ENCODE assay signal across 8 mouse cellular contexts in the genomic region with DNA sequence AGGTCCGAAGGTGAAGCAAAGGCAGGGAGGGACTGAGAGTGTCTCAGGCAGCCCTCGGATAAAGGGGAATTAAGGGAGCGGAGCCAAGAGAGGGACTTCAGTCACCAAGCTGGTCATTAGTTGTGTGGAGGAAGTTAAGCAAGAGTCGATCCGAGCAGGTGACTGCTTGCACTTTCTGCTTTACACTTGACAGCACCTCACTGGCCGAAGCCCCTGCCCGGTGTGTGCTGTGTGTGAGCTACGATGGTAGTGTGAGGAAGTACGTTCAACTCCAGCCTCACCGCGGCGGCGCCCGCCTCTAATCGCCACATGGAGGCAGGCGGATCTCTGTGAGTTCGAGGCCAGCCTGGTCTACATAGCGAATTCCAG. TPM values are rescaled to one million over a fixed set of nuclear protein-coding genes. Genes with fewer than 3 reads are reported as not detected.
DNase-seq lines count a peak whose midpoint lies in the region; ATAC-seq and TF ChIP-seq lines count a peak whose summit lies in the region.

No protein-coding gene starts in this region.

- peak overlapping the region; percentile 79 for H3K4me2 ChIP-seq in hindbrain, embryonic 16.5 days (ENCODE audit: low read length)

- under 1% methylated on average over 18 of the region's 18 CpGs for WGBS in spleen, adult 2 months
- WGBS in hindbrain, embryonic 16.5 days: under 1% methylated on average over 18 of the region's 18 CpGs

- ATAC-seq in hindbrain, embryonic 16.5 days: peak; percentile 7; the same call in 1 of the 2 replicates
- peak; percentile 62 for ATAC-seq in megakaryocyte progenitor cell, adult 5-6 weeks (replicated peaks; ENCODE audit: poor library complexity)

- TF ChIP-seq CTCF in spleen, adult 2 months (IDR thresholded peaks at IDR 0.05; ENCODE audit: extremely low read depth, insufficient read depth, insufficient read length, insufficient replicate concordance): no peak

- no peaks in the 10 kb centered on the region for H3K36me3 ChIP-seq in spleen, adult 2 months (ENCODE audit: control insufficient read depth, insufficient read depth, low read length)
- no peaks in the 10 kb centered on the region for H3K36me3 ChIP-seq in hindbrain, embryonic 16.5 days (ENCODE audit: control insufficient read depth, insufficient read depth, low read length)

- no peaks in the 10 kb centered on the region for H3K9me3 ChIP-seq in hindbrain, embryonic 16.5 days (ENCODE audit: control insufficient read depth, low read length)

- H3K4me3 ChIP-seq in spleen, adult 2 months (ENCODE audit: extremely low read depth, insufficient read depth, insufficient read length): peak overlapping the region; percentile 82
- H3K4me3 ChIP-seq in hindbrain, embryonic 16.5 days (ENCODE audit: low read length): peak overlapping the region; percentile 82

- H3K27ac ChIP-seq in spleen, adult 2 months (ENCODE audit: insufficient read depth, low read length): peak overlapping the region; percentile 87
- peak overlapping the region; percentile 99 for H3K27ac ChIP-seq in hindbrain, embryonic 16.5 days (ENCODE audit: low read depth, low read length)

- peak; percentile 77 for DNase-seq in embryo, embryonic 10 days (ENCODE audit: low spot score)
- DNase-seq in embryo, embryonic 9.5 days (ENCODE audit: extremely low spot score): no peak
- DNase-seq in spleen, adult 2 months (ENCODE audit: low read depth in 1 of 2, low spot score in 2 of 2): peak in 1 of 2 experiments; percentile 54
- no peak for DNase-seq in spleen, adult 12 weeks (ENCODE audit: low spot score)
- peak; percentile 64 for DNase-seq in thymus, postnatal 14 days
- no peak for DNase-seq in cerebellum, adult 11 months

- peaks cover 9% of the 10 kb centered on the region; the same call in 1 of the 2 replicates for H3K4me1 ChIP-seq in spleen, adult 2 months (ENCODE audit: control insufficient read depth, insufficient read depth, insufficient read length)
- H3K4me1 ChIP-seq in hindbrain, embryonic 16.5 days (ENCODE audit: control insufficient read depth, insufficient read depth, low read depth, low read length): peaks cover 14% of the 10 kb centered on the region

- peak overlapping the region; percentile 83 for H3K9ac ChIP-seq in hindbrain, embryonic 16.5 days (ENCODE audit: low read depth, low read length)

- no peak for TF ChIP-seq POLR2A in spleen, adult 2 months (IDR thresholded peaks at IDR 0.05; ENCODE audit: low read depth, low read length)

- H3K27me3 ChIP-seq in spleen, adult 2 months (ENCODE audit: control insufficient read depth, insufficient read depth, low read length): no peaks in the 10 kb centered on the region
- no peaks in the 10 kb centered on the region for H3K27me3 ChIP-seq in hindbrain, embryonic 16.5 days (replicated peaks; ENCODE audit: control insufficient read depth, insufficient read depth, low read length)

RNA-seq across cellular contexts. Expression of a gene that starts 0.4 kb away (rescaled TPM):
- 70.2 and 71.8 TPM in 2 replicates for polyA plus RNA-seq in spleen, adult 2 months (2012; rRNA removed)
- polyA plus RNA-seq in hindbrain, embryonic 16.5 days (2015; fragmentation: Nextera tagmentation; extraction: Ambion mirVana): 16.5 and 20.6 TPM in 2 replicates
- total RNA-seq in megakaryocyte progenitor cell, adult 5-6 weeks (2015): 149 and 164 TPM in 2 replicates
- 35.3 and 55.5 TPM in 2 replicates for total RNA-seq in megakaryocyte progenitor cell, adult 5-6 weeks (2017)

RNA-seq across cellular contexts. Expression of a gene that starts 0.8 kb away (rescaled TPM):
- polyA plus RNA-seq in spleen, adult 2 months (2012; rRNA removed): not detected in 2 replicates
- not detected in 2 replicates for polyA plus RNA-seq in hindbrain, embryonic 16.5 days (2015; fragmentation: Nextera tagmentation; extraction: Ambion mirVana)
- total RNA-seq in megakaryocyte progenitor cell, adult 5-6 weeks (2015): 0.78 TPM in 1 of 2 replicates, not detected in the other
- total RNA-seq in megakaryocyte progenitor cell, adult 5-6 weeks (2017): not detected in 2 replicates

RNA-seq across cellular contexts. Expression of a gene that starts 46.5 kb away (rescaled TPM):
- 249 and 253 TPM in 2 replicates for polyA plus RNA-seq in spleen, adult 2 months (2012; rRNA removed)
- polyA plus RNA-seq in hindbrain, embryonic 16.5 days (2015; fragmentation: Nextera tagmentation; extraction: Ambion mirVana): 41.0 and 50.2 TPM in 2 replicates
- 58.2 and 76.2 TPM in 2 replicates for total RNA-seq in megakaryocyte progenitor cell, adult 5-6 weeks (2015)
- total RNA-seq in megakaryocyte progenitor cell, adult 5-6 weeks (2017): 57.1 and 73.8 TPM in 2 replicates

Comparison
In these comparisons a context has a peak if more than half of its experiments do, and no peak if none do; other contexts are left out.
1. DNase-seq: peak in embryo, embryonic 10 days (single experiment) and thymus, postnatal 14 days (single experiment); none in embryo, embryonic 9.5 days (single experiment), spleen, adult 12 weeks (single experiment) and cerebellum, adult 11 months (single experiment).